Mouse (Mus musculus) myocyte (in vitro differentiated cells): ENCODE measurements around the gene Tgm5.

Source experiments
- CEBPB ChIP-seq: IDR thresholded peaks from 2 replicates; pipeline ENCODE4 v1.6.1; 2011; ENCODE audit warnings: mild to moderate bottlenecking, moderate library complexity; ENCODE audit not compliant: poor library complexity, insufficient read depth, severe bottlenecking
- E2F4 ChIP-seq: IDR thresholded peaks from one replicate; pipeline ENCODE4 v1.6.1; 2011; ENCODE audit warnings: mild to moderate bottlenecking, control low read depth, moderate library complexity; ENCODE audit not compliant: insufficient read depth
- MAX ChIP-seq: IDR thresholded peaks from one replicate; pipeline ENCODE4 v1.6.1; 2011; ENCODE audit warnings: low read depth, mild to moderate bottlenecking, control low read depth
- MYOD1 ChIP-seq, 3 experiments: IDR thresholded peaks; one replicate each; pipeline ENCODE4 v1.6.1; 2011; ENCODE audit warnings: control low read depth in 2 of 3, low read depth in 2 of 3, mild to moderate bottlenecking in 2 of 3, moderate library complexity in 1 of 3; ENCODE audit not compliant: insufficient read length in 2 of 3, control insufficient read depth in 1 of 3
- MYOG ChIP-seq, 3 experiments: IDR thresholded peaks; one replicate each; pipeline ENCODE4 v1.6.1; 2011; ENCODE audit warnings: control low read depth in 2 of 3, low read depth in 2 of 3, mild to moderate bottlenecking in 2 of 3; ENCODE audit not compliant: insufficient read length in 2 of 3, control insufficient read depth in 1 of 3, insufficient read depth in 1 of 3
- POLR2A ChIP-seq: IDR thresholded peaks from one replicate; pipeline ENCODE4 v1.6.1; 2011; ENCODE audit warnings: low read depth, mild to moderate bottlenecking, control low read depth, moderate library complexity; ENCODE audit not compliant: insufficient read length
- POLR2AphosphoS2 ChIP-seq: IDR thresholded peaks from one replicate; pipeline ENCODE4 v1.6.1; 2011; ENCODE audit warnings: low read depth, control low read depth; ENCODE audit not compliant: insufficient read length
- REST ChIP-seq: IDR thresholded peaks from one replicate; pipeline ENCODE4 v1.6.1; 2011; ENCODE audit warnings: mild to moderate bottlenecking, control low read depth, moderate library complexity; ENCODE audit not compliant: insufficient read depth, insufficient read length
- SRF ChIP-seq: IDR thresholded peaks from one replicate; pipeline ENCODE4 v1.6.1; 2011; ENCODE audit warnings: low read depth; ENCODE audit not compliant: control insufficient read depth, insufficient read length
- TCF12 ChIP-seq: IDR thresholded peaks from one replicate; pipeline ENCODE4 v1.6.1; 2011; ENCODE audit warnings: mild to moderate bottlenecking, control low read depth; ENCODE audit not compliant: poor library complexity, insufficient read depth, severe bottlenecking
- TCF3 ChIP-seq: IDR thresholded peaks from one replicate; pipeline ENCODE4 v1.6.1; 2011; ENCODE audit warnings: low read depth, control low read depth; ENCODE audit not compliant: insufficient read length
- USF1 ChIP-seq: IDR thresholded peaks from one replicate; pipeline ENCODE4 v1.6.1; 2011; ENCODE audit warnings: low read depth, mild to moderate bottlenecking, control low read depth, moderate library complexity

GRCm38 (mm10) chr2:121109695-121110094 is 24.1 kb upstream of the Tgm5 start, which contains the start of gene Tgm7:
- no peak for TF ChIP-seq MYOD1 (IDR thresholded peaks at IDR 0.05; ENCODE audit: control insufficient read depth in 1 of 3, insufficient read length in 2 of 3, low read depth in 2 of 3)
- no peak for TF ChIP-seq MYOG (IDR thresholded peaks at IDR 0.05; ENCODE audit: control insufficient read depth in 1 of 3, insufficient read depth in 1 of 3, insufficient read length in 2 of 3, low read depth in 2 of 3)
- no peak for TF ChIP-seq USF1
- no peak for TF ChIP-seq POLR2A
- no peak for TF ChIP-seq TCF12
- TF ChIP-seq POLR2AphosphoS2, result no peak
- TF ChIP-seq E2F4, result no peak
- no peak for TF ChIP-seq MAX
- no peak for TF ChIP-seq SRF
- no peak for TF ChIP-seq TCF3
- no peak for TF ChIP-seq REST
- TF ChIP-seq CEBPB, result no peak
